Comparison of ENCODE assay signal across 8 mouse cellular contexts in genomic region chr13:46272811-46273452, GRCm38 (mm10). TPM values are rescaled to one million over a fixed set of nuclear protein-coding genes. Genes with fewer than 3 reads are reported as not detected.
DNase-seq lines count a peak whose midpoint lies in the region; ATAC-seq and TF ChIP-seq lines count a peak whose summit lies in the region.

No protein-coding gene starts in this region.

- TF ChIP-seq POLR2A in cerebellum, adult 2 months (IDR thresholded peaks at IDR 0.05; ENCODE audit: borderline replicate concordance, insufficient read depth, low read length), result no peak

- no peak for TF ChIP-seq CTCF in cerebellum, adult 2 months (IDR thresholded peaks at IDR 0.05; ENCODE audit: borderline replicate concordance, insufficient read depth, low read depth, low read length)

- no peaks in the 10 kb centered on the region for H3K36me3 ChIP-seq in kidney, embryonic 15.5 days
- no peaks in the 10 kb centered on the region for H3K36me3 ChIP-seq in heart, embryonic 10.5 days
- no peaks in the 10 kb centered on the region for H3K36me3 ChIP-seq in limb, embryonic 12.5 days
- no peaks in the 10 kb centered on the region for H3K36me3 ChIP-seq in neural tube, embryonic 13.5 days

- H3K27me3 ChIP-seq in kidney, embryonic 15.5 days, result no peaks in the 10 kb centered on the region
- no peaks in the 10 kb centered on the region for H3K27me3 ChIP-seq in heart, embryonic 10.5 days (ENCODE audit: insufficient read depth, poor library complexity, severe bottlenecking)
- no peaks in the 10 kb centered on the region for H3K27me3 ChIP-seq in limb, embryonic 12.5 days
- H3K27me3 ChIP-seq in neural tube, embryonic 13.5 days, result no peaks in the 10 kb centered on the region
- H3K27me3 ChIP-seq in cerebellum, adult 2 months (ENCODE audit: control insufficient read depth, insufficient read depth, low read length), result no peaks in the 10 kb centered on the region

- ATAC-seq in kidney, embryonic 15.5 days (replicated peaks; ENCODE audit: low FRiP score), result no peak
- ATAC-seq in limb, embryonic 12.5 days (ENCODE audit: insufficient number of reproducible peaks, insufficient read depth, low FRiP score, low TSS enrichment, low read depth), result no peak
- no peak for ATAC-seq in neural tube, embryonic 13.5 days (ENCODE audit: low read depth)

- peak overlapping the region; percentile 15 for H3K4me3 ChIP-seq in kidney, embryonic 15.5 days (replicated peaks)
- peak overlapping the region; percentile 49 for H3K4me3 ChIP-seq in heart, embryonic 10.5 days
- peak overlapping the region; percentile 12; the same call in 1 of the 2 replicates for H3K4me3 ChIP-seq in limb, embryonic 12.5 days (replicated peaks)
- H3K4me3 ChIP-seq in neural tube, embryonic 13.5 days, result peak overlapping the region; percentile 12; the same call in 1 of the 2 replicates
- no peak overlapping the region for H3K4me3 ChIP-seq in cerebellum, adult 2 months (replicated peaks; ENCODE audit: insufficient read depth, low read depth, low read length)

- peaks cover 28% of the 10 kb centered on the region for H3K4me1 ChIP-seq in kidney, embryonic 15.5 days
- H3K4me1 ChIP-seq in heart, embryonic 10.5 days, result peaks cover 25% of the 10 kb centered on the region
- peaks cover 30% of the 10 kb centered on the region for H3K4me1 ChIP-seq in limb, embryonic 12.5 days (replicated peaks)
- H3K4me1 ChIP-seq in neural tube, embryonic 13.5 days (replicated peaks), result peaks cover 30% of the 10 kb centered on the region
- no peaks in the 10 kb centered on the region for H3K4me1 ChIP-seq in cerebellum, adult 2 months (ENCODE audit: control insufficient read depth, insufficient read depth, low read length)

- no peaks in the 10 kb centered on the region for H3K9me3 ChIP-seq in kidney, embryonic 15.5 days (replicated peaks)
- no peaks in the 10 kb centered on the region for H3K9me3 ChIP-seq in heart, embryonic 10.5 days
- no peaks in the 10 kb centered on the region for H3K9me3 ChIP-seq in limb, embryonic 12.5 days
- no peaks in the 10 kb centered on the region for H3K9me3 ChIP-seq in neural tube, embryonic 13.5 days

- DNase-seq in kidney, adult 11 months, result no peak
- DNase-seq in heart, embryonic 10.5 days (ENCODE audit: low spot score), result no peak
- DNase-seq in cerebellum, adult 2 months, result no peak
- DNase-seq in left cerebral cortex, adult 8-10 months (ENCODE audit: low spot score in 2 of 2), result no peak
- DNase-seq in embryo, embryonic 11 days, result no peak

- peak overlapping the region; percentile 66 for H3K27ac ChIP-seq in kidney, embryonic 15.5 days
- H3K27ac ChIP-seq in heart, embryonic 10.5 days, result peak overlapping the region; percentile 57; the same call in 1 of the 2 replicates
- peak overlapping the region; percentile 77; the same call in 1 of the 2 replicates for H3K27ac ChIP-seq in limb, embryonic 12.5 days
- H3K27ac ChIP-seq in neural tube, embryonic 13.5 days (replicated peaks), result 0 out of 2 replicates have a peak overlapping the region, but pooled peaks have one; percentile 9
- no peak overlapping the region for H3K27ac ChIP-seq in cerebellum, adult 2 months (ENCODE audit: insufficient read depth, low read length)

- WGBS in kidney, embryonic 15.5 days, result 17% methylated on average over 15 of the region's 17 CpGs
- WGBS in heart, embryonic 10.5 days, result 6% methylated on average over 17 of the region's 17 CpGs
- 16% methylated on average over 15 of the region's 17 CpGs for WGBS in limb, embryonic 12.5 days
- WGBS in neural tube, embryonic 13.5 days, result 21% methylated on average over 16 of the region's 17 CpGs
- WGBS in cerebellum, adult 2 months, result 16% methylated on average over 17 of the region's 17 CpGs

- H3K4me2 ChIP-seq in kidney, embryonic 15.5 days, result peak overlapping the region; percentile 52
- H3K4me2 ChIP-seq in limb, embryonic 12.5 days, result peak overlapping the region; percentile 51
- H3K4me2 ChIP-seq in neural tube, embryonic 13.5 days, result peak overlapping the region; percentile 41

- H3K9ac ChIP-seq in kidney, embryonic 15.5 days, result no peak overlapping the region
- 0 out of 2 replicates have a peak overlapping the region, but pooled peaks have one; percentile 38 for H3K9ac ChIP-seq in limb, embryonic 12.5 days (replicated peaks)
- H3K9ac ChIP-seq in neural tube, embryonic 13.5 days, result no peak overlapping the region

RNA-seq across cellular contexts. Expression of gene Stmnd1, which starts 0.6 kb away (rescaled TPM):
- polyA plus RNA-seq in kidney, embryonic 15.5 days (2015; fragmentation: Nextera tagmentation; extraction: Ambion mirVana), result 0.18 and 0.19 TPM in 2 replicates
- polyA plus RNA-seq in heart, embryonic 10.5 days (2016; fragmentation: Nextera tagmentation; extraction: Ambion mirVana), result 0.25 and 0.44 TPM in 2 replicates
- polyA plus RNA-seq in limb, embryonic 12.5 days (2016; fragmentation: Nextera tagmentation; extraction: Ambion mirVana), result 0.20 TPM in 1 of 2 replicates, not detected in the other
- polyA plus RNA-seq in neural tube, embryonic 13.5 days (2015; fragmentation: Nextera tagmentation; extraction: Ambion mirVana), result 0.18 TPM in 1 of 2 replicates, not detected in the other
- 0.14 and 0.15 TPM in 2 replicates for polyA plus RNA-seq in cerebellum, adult 2 months (2012; rRNA removed)
- total RNA-seq in left cerebral cortex, adult 8-10 months (2022), result not detected
